Mouse (Mus musculus): ENCODE measurements around the gene H13. TPM values are rescaled to one million over a fixed set of nuclear protein-coding genes. Genes with fewer than 3 reads are reported as not detected.

Gene H13
- 166 and 184 TPM in 2 replicates for polyA plus RNA-seq (2012; rRNA removed)

GRCm38 (mm10) chr2:152669256-152669638 lies at the start of gene H13:
H13 (plus strand) TSS chr2:152669461.

GRCm38 (mm10) chr2:152622953-152623352 lies 46.3 kb upstream of the H13 start, which contains the start of gene Defb25:
Defb25 (minus strand) TSS chr2:152623053.

GRCm38 (mm10) chr2:152626774-152627591 lies 42.3 kb upstream of the H13 start, which contains the start of gene Rem1:
Rem1 (plus strand) TSS chr2:152626951.

GRCm38 (mm10) chr2:152686806-152687267 lies 17.6 kb downstream of the H13 start, which contains the start of gene Mcts2:
Mcts2 (plus strand) TSS chr2:152687035.

GRCm38 (mm10) chr2:152736090-152736601 lies 66.9 kb downstream of the H13 start, which contains the start of gene Id1:
Id1 (plus strand) TSS chr2:152736251.

GRCm38 (mm10) chr2:152753944-152754711 lies 84.9 kb downstream of the H13 start, which contains the start of gene Cox4i2:
Cox4i2 (plus strand) TSS chr2:152754173.

Other genes with a start within 250 kb of the H13 start
- not detected in 2 replicates for gene Defb23, start 204.8 kb upstream of the H13 start, polyA plus RNA-seq (2012; rRNA removed)
- gene Defb20, start 192.4 kb upstream of the H13 start, polyA plus RNA-seq (2012; rRNA removed), result not detected in 2 replicates
- not detected in 2 replicates for gene Defb22, start 179.3 kb upstream of the H13 start, polyA plus RNA-seq (2012; rRNA removed)
- gene Defb26, start 157.8 kb upstream of the H13 start, polyA plus RNA-seq (2012; rRNA removed), result not detected in 2 replicates
- gene Defb28, start 151.2 kb upstream of the H13 start, polyA plus RNA-seq (2012; rRNA removed), result not detected in 2 replicates
- not detected in 2 replicates for gene Defb29, start 129.4 kb upstream of the H13 start, polyA plus RNA-seq (2012; rRNA removed)
- not detected in 2 replicates for gene Gm17416, start 100.1 kb upstream of the H13 start, polyA plus RNA-seq (2012; rRNA removed)
- not detected in 2 replicates for gene Defb21, start 96.7 kb upstream of the H13 start, polyA plus RNA-seq (2012; rRNA removed)
- not detected in 2 replicates for gene Defb19, start 89.1 kb upstream of the H13 start, polyA plus RNA-seq (2012; rRNA removed)
- 0.51 TPM in 1 of 2 replicates, not detected in the other for gene Defb45, start 70.1 kb upstream of the H13 start, polyA plus RNA-seq (2012; rRNA removed)
- gene Defb36, start 65.1 kb upstream of the H13 start, polyA plus RNA-seq (2012; rRNA removed), result 0.35 TPM in 1 of 2 replicates, not detected in the other
- not detected in 2 replicates for gene Defb25, start 46.4 kb upstream of the H13 start, polyA plus RNA-seq (2012; rRNA removed)
- 11.0 and 13.3 TPM in 2 replicates for gene Rem1, start 42.5 kb upstream of the H13 start, polyA plus RNA-seq (2012; rRNA removed)
- 2.8 and 3.4 TPM in 2 replicates for gene Mcts2, start 17.6 kb downstream of the H13 start, polyA plus RNA-seq (2012; rRNA removed)
- gene Id1, start 66.8 kb downstream of the H13 start, polyA plus RNA-seq (2012; rRNA removed), result 963 and 1,196 TPM in 2 replicates
- gene Cox4i2, start 84.7 kb downstream of the H13 start, polyA plus RNA-seq (2012; rRNA removed), result 3.6 and 3.7 TPM in 2 replicates
- 38.1 and 43.2 TPM in 2 replicates for gene Bcl2l1, start 162.3 kb downstream of the H13 start, polyA plus RNA-seq (2012; rRNA removed)
- gene Tpx2, start 178.5 kb downstream of the H13 start, polyA plus RNA-seq (2012; rRNA removed), result 1.2 and 1.6 TPM in 2 replicates
- 0.05 TPM in 1 of 2 replicates, not detected in the other for gene Mylk2, start 241.9 kb downstream of the H13 start, polyA plus RNA-seq (2012; rRNA removed)